In the genomic region with DNA sequence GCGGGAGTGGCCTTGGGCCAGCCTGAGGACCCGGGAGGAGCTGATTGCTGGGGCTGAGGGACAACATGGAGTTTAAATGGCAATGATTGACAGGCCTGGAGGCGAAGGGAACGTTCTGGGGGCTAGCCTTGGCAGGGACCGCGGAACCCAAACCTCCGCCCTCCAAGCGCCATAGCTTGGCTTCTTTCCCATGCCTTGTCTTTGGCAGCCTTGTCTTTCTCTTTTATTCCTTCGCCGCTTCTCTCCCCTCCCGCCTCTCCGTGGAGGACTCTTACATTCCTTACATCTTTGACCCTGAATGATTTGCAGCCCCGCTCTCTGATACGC, we compare ENCODE assay signal across 7 mouse cellular contexts. TPM values are rescaled to one million over a fixed set of nuclear protein-coding genes. Genes with fewer than 3 reads are reported as not detected.
DNase-seq lines count a peak whose midpoint lies in the region; ATAC-seq and TF ChIP-seq lines count a peak whose summit lies in the region.

No protein-coding gene starts in this region.

- H3K4me1 ChIP-seq in neural tube, embryonic 11.5 days (ENCODE audit: control insufficient read depth, insufficient read depth, low read length): peaks cover 23% of the 10 kb centered on the region
- H3K4me1 ChIP-seq in brown adipose tissue, adult 24 weeks (ENCODE audit: control insufficient read depth, insufficient read depth, insufficient read length, low read length): peaks cover 8% of the 10 kb centered on the region
- peaks cover 46% of the 10 kb centered on the region for H3K4me1 ChIP-seq in forebrain, embryonic 12.5 days
- peaks cover 15% of the 10 kb centered on the region for H3K4me1 ChIP-seq in kidney, postnatal 0 days (replicated peaks; ENCODE audit: insufficient read depth, low read length)
- peaks cover 52% of the 10 kb centered on the region for H3K4me1 ChIP-seq in midbrain, embryonic 10.5 days

- H3K27me3 ChIP-seq in neural tube, embryonic 11.5 days (ENCODE audit: control insufficient read depth, insufficient read depth, low read length): no peaks in the 10 kb centered on the region
- no peaks in the 10 kb centered on the region for H3K27me3 ChIP-seq in forebrain, embryonic 12.5 days
- no peaks in the 10 kb centered on the region for H3K27me3 ChIP-seq in kidney, postnatal 0 days (ENCODE audit: insufficient read depth, low read length)
- H3K27me3 ChIP-seq in midbrain, embryonic 10.5 days (ENCODE audit: low read depth, poor library complexity, severe bottlenecking): no peaks in the 10 kb centered on the region

- DNase-seq in neural tube, embryonic 11.5 days (ENCODE audit: low spot score): no peak
- DNase-seq in neural tube, embryonic 10.5 days (ENCODE audit: extremely low spot score, low spot score): no peak
- DNase-seq in kidney, postnatal 0 days (ENCODE audit: low spot score): peak; percentile 68
- DNase-seq in midbrain, embryonic 10.5 days (ENCODE audit: low spot score): no peak
- no peak for DNase-seq in retina, embryonic 14.5 days (ENCODE audit: low spot score)

- H3K4me2 ChIP-seq in neural tube, embryonic 11.5 days (ENCODE audit: low read depth): peak overlapping the region; percentile 91
- peak overlapping the region; percentile 84 for H3K4me2 ChIP-seq in forebrain, embryonic 12.5 days
- H3K4me2 ChIP-seq in kidney, postnatal 0 days (ENCODE audit: low read length): peak overlapping the region; percentile 86

- TF ChIP-seq CTCF in kidney, postnatal 0 days (IDR thresholded peaks at IDR 0.05; ENCODE audit: low read depth): no peak

- ATAC-seq in neural tube, embryonic 11.5 days (ENCODE audit: insufficient read depth, low FRiP score, low TSS enrichment): no peak
- ATAC-seq in forebrain, embryonic 12.5 days (ENCODE audit: low FRiP score): no peak
- no peak; the same call in 1 of the 2 replicates for ATAC-seq in kidney, postnatal 0 days (replicated peaks; ENCODE audit: low FRiP score, low read depth)

- peak overlapping the region; percentile 84 for H3K9ac ChIP-seq in neural tube, embryonic 11.5 days (ENCODE audit: low read length)
- peak overlapping the region; percentile 93 for H3K9ac ChIP-seq in forebrain, embryonic 12.5 days
- H3K9ac ChIP-seq in kidney, postnatal 0 days (ENCODE audit: low read depth, low read length): peak overlapping the region; percentile 82

- peak overlapping the region; percentile 76 for H3K27ac ChIP-seq in neural tube, embryonic 11.5 days (ENCODE audit: low read depth, low read length)
- H3K27ac ChIP-seq in brown adipose tissue, adult 24 weeks (replicated peaks; ENCODE audit: low read depth, low read length): peak overlapping the region; percentile 54
- H3K27ac ChIP-seq in forebrain, embryonic 12.5 days: peak overlapping the region; percentile 96
- peak overlapping the region; percentile 95 for H3K27ac ChIP-seq in kidney, postnatal 0 days
- H3K27ac ChIP-seq in midbrain, embryonic 10.5 days (replicated peaks): peak overlapping the region; percentile 96

- 1% methylated on average over 14 of the region's 14 CpGs for WGBS in neural tube, embryonic 11.5 days
- 0% methylated on average over 14 of the region's 14 CpGs for WGBS in forebrain, embryonic 12.5 days
- under 1% methylated on average over 14 of the region's 14 CpGs for WGBS in kidney, postnatal 0 days
- under 1% methylated on average over 14 of the region's 14 CpGs for WGBS in midbrain, embryonic 10.5 days

- peak overlapping the region; percentile 92 for H3K4me3 ChIP-seq in neural tube, embryonic 11.5 days (ENCODE audit: low read depth, low read length)
- peak overlapping the region; percentile 68 for H3K4me3 ChIP-seq in brown adipose tissue, adult 24 weeks (ENCODE audit: insufficient read depth, low read depth, low read length)
- peak overlapping the region; percentile 93 for H3K4me3 ChIP-seq in forebrain, embryonic 12.5 days (replicated peaks)
- H3K4me3 ChIP-seq in kidney, postnatal 0 days (replicated peaks; ENCODE audit: low read depth, low read length): peak overlapping the region; percentile 80
- peak overlapping the region; percentile 93 for H3K4me3 ChIP-seq in midbrain, embryonic 10.5 days

- no peaks in the 10 kb centered on the region for H3K9me3 ChIP-seq in neural tube, embryonic 11.5 days (ENCODE audit: control insufficient read depth, low read length)
- no peaks in the 10 kb centered on the region for H3K9me3 ChIP-seq in forebrain, embryonic 12.5 days
- H3K9me3 ChIP-seq in kidney, postnatal 0 days (replicated peaks; ENCODE audit: low read length): no peaks in the 10 kb centered on the region
- H3K9me3 ChIP-seq in midbrain, embryonic 10.5 days (replicated peaks): no peaks in the 10 kb centered on the region

- peaks cover 9% of the 10 kb centered on the region; the same call in 1 of the 2 replicates for H3K36me3 ChIP-seq in neural tube, embryonic 11.5 days (ENCODE audit: control insufficient read depth, insufficient read depth, low read length)
- peaks cover 38% of the 10 kb centered on the region for H3K36me3 ChIP-seq in forebrain, embryonic 12.5 days (replicated peaks)
- peaks cover 16% of the 10 kb centered on the region; the same call in 1 of the 2 replicates for H3K36me3 ChIP-seq in kidney, postnatal 0 days (ENCODE audit: insufficient read depth, low read length)
- H3K36me3 ChIP-seq in midbrain, embryonic 10.5 days: peaks cover 54% of the 10 kb centered on the region

RNA-seq across cellular contexts. Expression of gene Rnf41, which starts 0.6 kb away (rescaled TPM):
- 43.5 and 46.8 TPM in 2 replicates for polyA plus RNA-seq in neural tube, embryonic 11.5 days (2014; fragmentation: Nextera tagmentation; extraction: Ambion mirVana)
- 15.1 and 17.1 TPM in 2 replicates for polyA plus RNA-seq in brown adipose tissue, adult 24 weeks (2012; ENCODE audit: insufficient read depth, insufficient read length, missing spikeins)
- 61.9 and 62.0 TPM in 2 replicates for polyA plus RNA-seq in forebrain, embryonic 12.5 days (2016; fragmentation: Nextera tagmentation; extraction: Ambion mirVana)
- polyA plus RNA-seq in kidney, postnatal 0 days (2015; fragmentation: Nextera tagmentation; extraction: Ambion mirVana): 34.9 and 39.3 TPM in 2 replicates
- 42.0 and 49.2 TPM in 2 replicates for polyA plus RNA-seq in midbrain, embryonic 10.5 days (2016; fragmentation: Nextera tagmentation; extraction: Ambion mirVana)

RNA-seq across cellular contexts. Expression of gene Nabp2, which starts 0.7 kb away (rescaled TPM):
- polyA plus RNA-seq in neural tube, embryonic 11.5 days (2014; fragmentation: Nextera tagmentation; extraction: Ambion mirVana): 115 and 127 TPM in 2 replicates
- polyA plus RNA-seq in brown adipose tissue, adult 24 weeks (2012; ENCODE audit: insufficient read depth, insufficient read length, missing spikeins): 67.1 and 87.6 TPM in 2 replicates
- 141 and 155 TPM in 2 replicates for polyA plus RNA-seq in forebrain, embryonic 12.5 days (2016; fragmentation: Nextera tagmentation; extraction: Ambion mirVana)
- 82.4 and 85.5 TPM in 2 replicates for polyA plus RNA-seq in kidney, postnatal 0 days (2015; fragmentation: Nextera tagmentation; extraction: Ambion mirVana)
- 149 and 151 TPM in 2 replicates for polyA plus RNA-seq in midbrain, embryonic 10.5 days (2016; fragmentation: Nextera tagmentation; extraction: Ambion mirVana)

RNA-seq across cellular contexts. Expression of gene Slc39a5, which starts 11.0 kb away (rescaled TPM):
- not detected in 2 replicates for polyA plus RNA-seq in neural tube, embryonic 11.5 days (2014; fragmentation: Nextera tagmentation; extraction: Ambion mirVana)
- not detected in 2 replicates for polyA plus RNA-seq in brown adipose tissue, adult 24 weeks (2012; ENCODE audit: insufficient read depth, insufficient read length, missing spikeins)
- polyA plus RNA-seq in forebrain, embryonic 12.5 days (2016; fragmentation: Nextera tagmentation; extraction: Ambion mirVana): not detected in 2 replicates
- 56.0 and 64.8 TPM in 2 replicates for polyA plus RNA-seq in kidney, postnatal 0 days (2015; fragmentation: Nextera tagmentation; extraction: Ambion mirVana)
- polyA plus RNA-seq in midbrain, embryonic 10.5 days (2016; fragmentation: Nextera tagmentation; extraction: Ambion mirVana): 0.06 and 0.19 TPM in 2 replicates

RNA-seq across cellular contexts. Expression of gene Ankrd52, which starts 35.1 kb away (rescaled TPM):
- 9.5 and 10.4 TPM in 2 replicates for polyA plus RNA-seq in neural tube, embryonic 11.5 days (2014; fragmentation: Nextera tagmentation; extraction: Ambion mirVana)
- 16.9 and 22.4 TPM in 2 replicates for polyA plus RNA-seq in brown adipose tissue, adult 24 weeks (2012; ENCODE audit: insufficient read depth, insufficient read length, missing spikeins)
- polyA plus RNA-seq in forebrain, embryonic 12.5 days (2016; fragmentation: Nextera tagmentation; extraction: Ambion mirVana): 11.3 and 13.9 TPM in 2 replicates
- 6.2 TPM in 2 replicates for polyA plus RNA-seq in kidney, postnatal 0 days (2015; fragmentation: Nextera tagmentation; extraction: Ambion mirVana)
- 9.0 and 9.2 TPM in 2 replicates for polyA plus RNA-seq in midbrain, embryonic 10.5 days (2016; fragmentation: Nextera tagmentation; extraction: Ambion mirVana)

RNA-seq across cellular contexts. Expression of gene Coq10a, which starts 43.2 kb away (rescaled TPM):
- polyA plus RNA-seq in neural tube, embryonic 11.5 days (2014; fragmentation: Nextera tagmentation; extraction: Ambion mirVana): 19.0 and 24.1 TPM in 2 replicates
- 122 and 173 TPM in 2 replicates for polyA plus RNA-seq in brown adipose tissue, adult 24 weeks (2012; ENCODE audit: insufficient read depth, insufficient read length, missing spikeins)
- polyA plus RNA-seq in forebrain, embryonic 12.5 days (2016; fragmentation: Nextera tagmentation; extraction: Ambion mirVana): 24.2 and 25.5 TPM in 2 replicates
- 18.3 and 19.7 TPM in 2 replicates for polyA plus RNA-seq in kidney, postnatal 0 days (2015; fragmentation: Nextera tagmentation; extraction: Ambion mirVana)
- polyA plus RNA-seq in midbrain, embryonic 10.5 days (2016; fragmentation: Nextera tagmentation; extraction: Ambion mirVana): 13.2 and 18.8 TPM in 2 replicates

Comparison
In these comparisons a context has a peak if more than half of its experiments do, and no peak if none do; other contexts are left out.
1. RNA of gene Slc39a5, which starts 11.0 kb away (polyA plus RNA-seq): 56.0 to 64.8 TPM in kidney, postnatal 0 days; not detected in neural tube, embryonic 11.5 days, not detected in forebrain, embryonic 12.5 days, 0.06 to 0.19 TPM in midbrain, embryonic 10.5 days and not detected in brown adipose tissue, adult 24 weeks; every median in the first group is over 10 times any median in the second.
2. Peak in every context shown above with its lines, with median percentiles within 50 percentile points of each other: H3K27ac ChIP-seq, H3K4me2 ChIP-seq, H3K4me3 ChIP-seq and H3K9ac ChIP-seq.